Comparison of ENCODE assay signal across 9 mouse cellular contexts in the genomic region with DNA sequence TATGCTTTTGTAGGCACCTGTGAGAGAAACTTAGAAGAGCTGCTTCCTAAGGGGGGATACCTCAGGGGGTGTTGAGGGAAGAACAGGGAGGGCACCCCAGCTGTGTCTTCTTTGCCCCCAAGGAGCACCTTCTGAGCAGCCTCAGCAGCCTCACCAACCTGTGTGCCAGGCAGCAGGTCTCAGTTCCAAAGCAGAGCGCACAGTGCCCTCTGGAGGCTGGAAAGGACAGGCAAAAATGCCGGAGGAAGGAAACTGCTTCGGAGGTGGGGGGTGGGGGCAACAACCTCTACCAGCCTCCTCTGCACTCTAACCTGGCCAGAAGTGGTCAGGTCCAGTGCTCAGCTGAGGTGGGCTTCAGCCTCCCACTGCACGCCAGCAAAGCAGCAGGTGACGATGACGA. TPM values are rescaled to one million over a fixed set of nuclear protein-coding genes. Genes with fewer than 3 reads are reported as not detected.
DNase-seq lines count a peak whose midpoint lies in the region; ATAC-seq lines count a peak whose summit lies in the region.
"Had no signal": no experiment of that assay in that cellular context is flagged by ENCODE, and none has a peak within 500 bp of the region (broad histone marks: within the 10 kb centered on the region; RNA-seq: fewer than 3 reads in every experiment).

No protein-coding gene starts in this region.

- no peak overlapping the region for H3K4me3 ChIP-seq in midbrain, embryonic 12.5 days
- H3K4me3 ChIP-seq in midbrain, embryonic 13.5 days (replicated peaks): no peak overlapping the region
- H3K4me3 ChIP-seq: heart, embryonic 13.5 days had no signal

- 0 out of 2 replicates have a peak overlapping the region, but pooled peaks have one; percentile 11 for H3K9ac ChIP-seq in midbrain, embryonic 12.5 days (replicated peaks)
- H3K9ac ChIP-seq in midbrain, embryonic 13.5 days (replicated peaks): no peak overlapping the region
- H3K9ac ChIP-seq: heart, embryonic 13.5 days had no signal

- ATAC-seq in midbrain, embryonic 12.5 days (ENCODE audit: low FRiP score, low read depth): no peak
- no peak for ATAC-seq in midbrain, embryonic 13.5 days
- ATAC-seq in megakaryocyte progenitor cell, adult 5-6 weeks (replicated peaks; ENCODE audit: poor library complexity): peak; percentile 92

- peaks cover 3% of the 10 kb centered on the region; the same call in 1 of the 2 replicates for H3K36me3 ChIP-seq in midbrain, embryonic 12.5 days
- H3K36me3 ChIP-seq in midbrain, embryonic 13.5 days: 0 out of 2 replicates have a peak, but pooled peaks cover 3% of the 10 kb centered on the region

- no peak overlapping the region for H3K4me2 ChIP-seq in midbrain, embryonic 12.5 days (replicated peaks)
- H3K4me2 ChIP-seq in midbrain, embryonic 13.5 days (replicated peaks): no peak overlapping the region
- H3K4me2 ChIP-seq: heart, embryonic 13.5 days had no signal

- no peaks in the 10 kb centered on the region for H3K9me3 ChIP-seq in midbrain, embryonic 12.5 days
- H3K9me3 ChIP-seq in midbrain, embryonic 13.5 days: no peaks in the 10 kb centered on the region
- H3K9me3 ChIP-seq: heart, embryonic 13.5 days had no signal

- no peak overlapping the region for H3K27ac ChIP-seq in midbrain, embryonic 12.5 days (replicated peaks)
- no peak overlapping the region for H3K27ac ChIP-seq in midbrain, embryonic 13.5 days
- H3K27ac ChIP-seq: heart, embryonic 13.5 days had no signal

- peaks cover 22% of the 10 kb centered on the region for H3K4me1 ChIP-seq in midbrain, embryonic 12.5 days
- peaks cover 22% of the 10 kb centered on the region for H3K4me1 ChIP-seq in midbrain, embryonic 13.5 days (replicated peaks)

- DNase-seq in cerebellum, adult 8-10 months: peak; percentile 16
- no peak for DNase-seq in cerebellum, adult 11-12 months
- DNase-seq in embryo, embryonic 10.5 days (ENCODE audit: low spot score): peak; percentile 55
- DNase-seq in urinary bladder, postnatal 36 days (ENCODE audit: low spot score in 2 of 2): no peak
- no peak for DNase-seq in urinary bladder, postnatal 4 days (ENCODE audit: low spot score in 2 of 2)

- 34% methylated on average over 6 of the region's 6 CpGs for WGBS in midbrain, embryonic 12.5 days
- WGBS in midbrain, embryonic 13.5 days: 44% methylated on average over 6 of the region's 6 CpGs

- no peaks in the 10 kb centered on the region for H3K27me3 ChIP-seq in midbrain, embryonic 12.5 days
- no peaks in the 10 kb centered on the region for H3K27me3 ChIP-seq in midbrain, embryonic 13.5 days
- H3K27me3 ChIP-seq: heart, embryonic 13.5 days had no signal

RNA-seq across cellular contexts. Expression of gene Tmem106c, which starts 6.3 kb away (rescaled TPM):
- 52.8 and 58.2 TPM in 2 replicates for polyA plus RNA-seq in midbrain, embryonic 12.5 days (2016; fragmentation: Nextera tagmentation; extraction: Ambion mirVana)
- polyA plus RNA-seq in midbrain, embryonic 13.5 days (2015; fragmentation: Nextera tagmentation; extraction: Ambion mirVana): 59.3 and 59.8 TPM in 2 replicates
- 41.7 and 48.4 TPM in 2 replicates for total RNA-seq in megakaryocyte progenitor cell, adult 5-6 weeks (2015)
- total RNA-seq in megakaryocyte progenitor cell, adult 5-6 weeks (2017): 26.2 and 30.1 TPM in 2 replicates

RNA-seq across cellular contexts. Expression of gene Col2a1, which starts 34.2 kb away (rescaled TPM):
- 137 and 194 TPM in 2 replicates for polyA plus RNA-seq in midbrain, embryonic 12.5 days (2016; fragmentation: Nextera tagmentation; extraction: Ambion mirVana)
- polyA plus RNA-seq in midbrain, embryonic 13.5 days (2015; fragmentation: Nextera tagmentation; extraction: Ambion mirVana): 39.1 and 57.5 TPM in 2 replicates
- 0.05 TPM in 1 of 2 replicates, not detected in the other for total RNA-seq in megakaryocyte progenitor cell, adult 5-6 weeks (2015)
- not detected in 2 replicates for total RNA-seq in megakaryocyte progenitor cell, adult 5-6 weeks (2017)

RNA-seq across cellular contexts. Expression of gene Vdr, which starts 59.9 kb away (rescaled TPM):
- polyA plus RNA-seq in midbrain, embryonic 12.5 days (2016; fragmentation: Nextera tagmentation; extraction: Ambion mirVana): 0.24 TPM in 1 of 2 replicates, not detected in the other
- not detected in 2 replicates for polyA plus RNA-seq in midbrain, embryonic 13.5 days (2015; fragmentation: Nextera tagmentation; extraction: Ambion mirVana)
- total RNA-seq in megakaryocyte progenitor cell, adult 5-6 weeks (2015): 5.3 and 7.9 TPM in 2 replicates
- 1.7 and 1.9 TPM in 2 replicates for total RNA-seq in megakaryocyte progenitor cell, adult 5-6 weeks (2017)

Comparison
In these comparisons a context has a peak if more than half of its experiments do, and no peak if none do; other contexts are left out.
1. DNase-seq: peak in cerebellum, adult 8-10 months (single experiment) and embryo, embryonic 10.5 days (single experiment); none in cerebellum, adult 11-12 months (single experiment), urinary bladder, postnatal 36 days (0 of 2) and urinary bladder, postnatal 4 days (0 of 2).